Mouse (Mus musculus) right cerebral cortex, postnatal 14 days (tissue): ENCODE results near the gene Prm2.
A peak's percentile ranks its signal among the peaks of the same experiment; 100 is the strongest.
"Not testable (repeated sequence)": the region's sequence is repeated elsewhere in the genome, so short reads cannot be mapped to it uniquely, and the experiment has no call there.

Experiments
- DNase-seq: peaks from one replicate; pipeline ENCODE4 v3.0.0; 2022

Prm2 gene

DNA sequence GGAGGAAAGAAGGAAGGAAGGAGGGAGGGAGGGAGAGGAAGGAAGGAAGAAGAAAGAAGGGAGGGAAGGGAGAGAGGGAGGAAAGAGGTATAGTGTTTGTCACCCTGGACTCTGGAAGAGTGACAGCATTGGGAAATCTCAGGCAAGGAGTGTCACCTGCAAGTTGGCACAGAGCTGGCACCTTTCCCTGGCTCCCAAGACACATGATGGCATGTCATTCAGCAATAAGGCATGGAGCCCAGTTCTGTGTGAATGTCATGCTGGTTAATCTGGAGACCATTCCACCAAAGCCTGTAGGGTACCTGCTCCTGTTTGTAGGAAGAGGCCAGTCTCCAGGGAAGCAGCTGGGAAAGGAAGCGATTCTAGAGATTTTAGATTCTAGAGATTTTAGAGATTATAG, 14.4 kb upstream of the Prm2 start:
- no peak for DNase-seq

DNA sequence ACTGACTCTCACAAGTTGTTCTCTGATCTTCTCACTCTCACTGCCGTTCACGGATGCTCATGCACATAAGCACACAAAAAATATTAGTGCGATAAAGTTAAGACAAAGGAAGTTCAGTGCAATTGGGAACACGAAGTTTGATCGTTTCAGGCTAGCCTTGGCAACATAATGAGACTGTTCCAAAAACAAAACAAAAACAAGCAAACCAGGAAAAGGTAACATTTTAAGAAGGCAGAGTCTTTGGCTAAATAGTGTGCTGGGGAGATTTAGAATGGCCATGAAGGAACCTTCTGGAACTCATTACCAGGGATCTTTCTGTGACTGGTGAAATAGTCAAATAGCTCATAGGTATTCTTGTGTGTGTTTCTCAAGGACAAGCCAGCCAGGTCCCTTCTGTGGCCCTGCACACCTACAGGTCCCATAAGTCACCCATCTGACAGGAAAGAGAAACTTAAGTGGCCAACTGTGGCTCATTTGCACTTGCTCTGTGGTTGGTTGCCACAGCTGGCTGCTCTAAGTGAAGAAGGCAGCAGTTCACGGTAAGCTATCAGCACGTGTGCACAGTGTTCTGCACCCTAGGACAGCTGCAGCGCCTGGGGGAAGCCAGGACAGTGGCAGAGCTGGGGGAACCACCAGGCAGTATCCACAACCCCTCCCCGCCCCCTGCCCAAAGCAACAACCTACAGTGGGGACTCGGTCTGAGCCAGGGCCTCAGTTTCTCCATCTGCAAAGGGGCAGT, 10.0 kb upstream of the Prm2 start, which contains the start of gene Prm1:
Prm1 (minus strand) TSS at position 51 of the 739 bp plus-strand sequence.
- DNase-seq = no peak

DNA sequence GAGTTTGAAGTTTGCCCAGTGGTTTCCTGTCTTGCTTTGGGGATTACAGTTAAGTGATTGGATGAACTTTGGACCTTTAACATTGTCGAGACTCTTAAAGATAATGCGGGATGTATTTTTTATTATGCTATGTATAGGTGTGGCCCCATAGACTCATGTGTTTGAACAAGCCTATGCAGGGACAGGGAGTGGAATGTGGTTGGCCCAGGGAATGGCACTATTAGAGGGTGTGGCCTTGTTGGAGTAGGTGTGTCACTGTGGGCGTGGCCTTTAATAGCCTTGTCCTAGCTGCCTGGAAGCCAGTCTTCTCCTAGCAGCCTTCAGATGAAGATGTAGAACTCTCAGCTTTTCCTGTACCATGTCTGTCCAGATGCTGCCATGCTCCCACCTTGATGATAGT, 6.5 kb upstream of the Prm2 start:
- DNase-seq = not testable (repeated sequence)

DNA sequence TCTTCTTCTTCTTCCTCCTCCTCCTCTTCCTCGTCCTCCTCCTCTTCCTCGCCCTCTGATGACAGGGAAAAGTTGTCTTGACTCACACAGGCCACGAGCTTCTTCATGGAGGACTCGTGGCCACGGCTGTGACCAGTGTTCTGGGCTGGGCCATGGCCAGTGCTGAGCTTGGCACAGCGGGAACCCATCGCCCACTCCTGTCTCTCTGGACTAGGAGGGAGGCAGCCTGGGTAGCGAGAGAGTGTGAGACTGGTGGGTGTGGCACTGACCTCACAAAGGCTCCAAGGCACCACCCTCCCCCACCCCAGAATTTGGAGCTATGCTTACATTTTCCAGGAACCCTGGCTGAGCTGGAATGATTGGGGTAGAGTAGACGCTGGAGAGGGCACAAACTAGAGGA, 5.2 kb downstream of the Prm2 start, which contains the start of gene Prm3:
Prm3 (minus strand) TSS at position 213 of the 400 bp plus-strand sequence.
- DNase-seq = no peak

DNA sequence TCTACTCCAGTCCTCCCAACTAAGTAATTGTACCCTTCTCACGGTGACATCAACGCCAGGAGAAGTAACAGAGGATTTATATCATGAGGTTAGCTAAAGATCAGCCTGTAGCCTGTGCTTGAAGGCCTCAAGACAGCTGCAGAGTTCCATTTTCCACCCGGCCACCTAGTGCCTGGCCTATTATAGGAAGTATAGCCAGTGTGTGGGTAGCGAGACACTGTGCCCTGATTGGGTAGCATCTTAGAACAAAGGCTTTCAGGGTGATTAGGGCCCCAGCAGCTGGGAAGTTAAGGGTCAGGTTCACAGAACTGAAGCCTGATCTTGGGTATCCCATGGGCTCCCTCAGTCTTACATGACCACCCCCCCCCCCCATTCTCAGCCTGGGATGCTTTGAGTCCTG, 7.1 kb downstream of the Prm2 start:
- DNase-seq = no peak

DNA sequence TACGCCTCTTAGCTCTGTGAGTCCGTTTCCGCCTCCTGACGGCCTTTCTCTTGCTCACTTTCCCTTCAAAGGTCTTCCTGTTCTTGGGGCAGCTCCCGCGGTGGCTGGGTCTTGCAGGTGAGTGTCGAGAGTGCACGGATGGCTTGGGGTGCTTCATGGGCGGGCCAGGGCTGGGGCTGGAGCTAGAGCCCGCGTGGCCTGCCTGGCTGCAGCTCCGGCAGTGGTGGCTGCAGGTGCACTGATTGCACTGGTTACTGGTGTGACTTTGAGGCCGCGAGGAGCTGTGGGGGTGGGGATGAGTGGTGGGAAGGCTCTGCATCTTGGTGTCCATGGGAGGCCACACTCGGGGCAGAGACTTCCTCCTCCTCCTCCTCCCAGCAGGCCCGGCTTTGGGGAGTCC, 7.7 kb downstream of the Prm2 start, which contains the start of gene Tnp2:
Tnp2 (minus strand) TSS at position 390 of the 400 bp plus-strand sequence.
- no peak for DNase-seq

DNA sequence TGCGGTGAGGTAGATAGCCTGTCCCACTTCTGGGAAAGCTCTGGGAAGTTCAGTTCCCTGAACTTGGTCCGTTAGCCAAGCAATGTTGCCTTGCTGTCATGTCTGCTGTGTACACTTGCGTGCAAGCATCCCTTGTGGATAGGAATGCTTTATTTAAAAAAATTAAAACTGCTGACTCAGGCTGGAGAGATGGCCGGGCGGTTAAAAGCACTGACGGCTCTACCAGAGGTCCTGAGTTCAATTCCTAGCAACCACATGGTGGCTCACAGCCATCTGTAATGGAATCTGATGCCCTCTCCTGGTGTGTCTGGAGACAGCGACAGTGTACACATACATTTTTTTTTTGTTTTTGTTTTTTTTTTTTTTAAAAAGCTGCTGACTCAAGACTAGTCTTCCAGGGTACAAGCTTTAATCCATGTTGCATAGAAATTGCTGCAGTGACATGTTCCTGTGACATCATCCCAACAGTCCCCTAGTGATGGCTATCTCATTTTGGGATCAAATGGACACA, 8.3 kb downstream of the Prm2 start:
- DNase-seq = no peak

DNA sequence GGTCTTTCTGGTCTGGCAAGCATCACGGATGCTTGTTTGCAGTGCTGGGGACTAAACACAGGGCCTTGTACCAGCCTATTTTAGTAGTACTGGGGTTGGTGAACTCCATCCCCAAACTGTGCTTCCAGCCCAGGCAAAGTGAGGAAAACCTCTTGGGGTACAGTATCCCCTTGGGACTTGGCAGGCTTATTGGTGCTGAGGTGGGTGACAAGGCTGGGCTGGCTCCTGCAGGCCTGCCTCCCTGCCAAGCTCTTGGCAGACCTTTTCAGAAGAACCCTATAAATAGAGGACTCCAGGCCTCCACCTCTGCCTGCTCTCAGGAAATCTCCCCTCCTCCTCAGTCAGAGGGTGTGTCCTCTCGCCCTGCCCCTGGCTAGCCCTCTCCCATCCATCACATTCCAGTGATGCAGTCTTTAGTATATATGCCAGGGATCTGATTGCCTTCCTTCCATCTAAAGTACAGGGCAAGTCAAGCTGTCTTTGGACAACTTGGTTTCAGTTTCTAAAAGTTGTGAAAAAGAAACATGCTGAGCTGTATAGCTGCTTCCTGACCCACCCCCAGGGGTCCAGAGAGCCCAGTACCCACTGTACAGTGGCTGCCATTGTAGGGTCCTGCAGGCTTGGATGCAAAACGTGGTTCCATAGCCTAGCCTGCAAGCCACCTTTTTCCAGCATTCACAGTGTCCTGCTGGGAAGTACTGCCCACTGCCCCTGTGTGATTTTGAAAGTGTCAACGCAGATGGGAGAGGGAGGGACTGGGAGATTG, 9.0 kb downstream of the Prm2 start:
- no peak for DNase-seq

DNA sequence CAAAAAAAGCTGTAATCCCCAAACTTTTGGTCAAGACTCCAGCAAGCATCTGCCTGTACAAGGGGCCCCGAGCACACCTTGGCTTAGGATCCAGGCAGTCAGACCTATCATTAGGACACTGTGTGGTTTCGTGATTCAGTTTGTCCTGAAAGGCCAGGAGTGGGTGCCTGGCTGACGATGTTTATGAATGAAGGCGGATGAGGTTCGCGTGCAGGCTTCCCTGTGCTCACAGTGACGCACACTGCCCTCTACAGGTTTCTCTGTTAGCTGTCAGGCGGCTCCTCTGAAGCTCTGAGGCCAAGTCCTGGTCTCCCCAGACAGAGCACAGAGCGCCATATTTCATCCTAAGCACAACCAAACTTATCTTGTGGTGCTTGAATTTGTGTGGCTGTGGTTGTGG, 9.6 kb downstream of the Prm2 start:
- DNase-seq = peak; percentile 80

DNA sequence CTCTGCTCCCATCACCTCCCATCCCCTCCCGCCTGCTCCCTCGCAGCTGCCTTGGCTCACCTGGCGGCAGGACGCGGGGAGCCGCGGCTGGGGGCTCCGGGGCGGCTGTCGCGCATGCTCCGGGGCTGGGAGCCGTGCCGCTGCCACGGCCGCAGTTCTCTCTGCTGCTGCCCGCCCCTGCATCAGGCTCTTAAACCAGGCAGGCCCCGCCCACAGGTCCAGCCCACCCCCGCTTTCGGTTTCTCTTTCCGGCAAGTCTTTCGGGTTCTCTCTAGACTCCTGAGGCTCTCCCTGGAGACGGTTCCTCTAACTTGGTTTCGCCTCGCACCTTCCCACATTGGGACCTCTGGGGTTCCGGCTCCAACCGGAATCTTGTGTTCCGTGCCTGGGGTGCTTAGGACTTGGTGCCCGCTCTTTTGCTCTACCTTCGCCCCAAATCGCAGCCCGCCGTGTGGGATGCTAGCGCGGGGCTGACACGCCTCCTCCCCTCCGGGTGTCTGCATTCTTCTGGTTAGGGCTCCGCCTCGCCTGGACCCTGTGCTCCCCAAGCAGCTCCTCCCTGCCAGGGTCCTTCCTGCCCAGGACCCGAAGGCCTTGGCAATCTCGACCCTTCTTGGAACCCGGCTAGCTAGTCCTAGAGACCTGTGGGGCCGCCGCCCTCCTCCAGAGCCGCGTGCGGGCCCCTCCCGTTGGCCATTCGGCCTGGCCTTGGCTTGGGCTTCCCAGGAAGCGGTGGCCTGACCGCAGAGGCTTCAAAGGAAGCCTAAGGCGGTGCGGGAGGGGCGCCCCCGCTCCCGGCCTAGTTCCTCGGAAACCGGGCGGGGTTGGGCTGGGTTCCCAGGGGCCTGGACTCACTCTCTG, 10.3 kb downstream of the Prm2 start, which contains the start of gene Socs1:
Socs1 (minus strand) TSS at position 166 of the 861 bp plus-strand sequence.
- DNase-seq = peak; percentile 78

DNA sequence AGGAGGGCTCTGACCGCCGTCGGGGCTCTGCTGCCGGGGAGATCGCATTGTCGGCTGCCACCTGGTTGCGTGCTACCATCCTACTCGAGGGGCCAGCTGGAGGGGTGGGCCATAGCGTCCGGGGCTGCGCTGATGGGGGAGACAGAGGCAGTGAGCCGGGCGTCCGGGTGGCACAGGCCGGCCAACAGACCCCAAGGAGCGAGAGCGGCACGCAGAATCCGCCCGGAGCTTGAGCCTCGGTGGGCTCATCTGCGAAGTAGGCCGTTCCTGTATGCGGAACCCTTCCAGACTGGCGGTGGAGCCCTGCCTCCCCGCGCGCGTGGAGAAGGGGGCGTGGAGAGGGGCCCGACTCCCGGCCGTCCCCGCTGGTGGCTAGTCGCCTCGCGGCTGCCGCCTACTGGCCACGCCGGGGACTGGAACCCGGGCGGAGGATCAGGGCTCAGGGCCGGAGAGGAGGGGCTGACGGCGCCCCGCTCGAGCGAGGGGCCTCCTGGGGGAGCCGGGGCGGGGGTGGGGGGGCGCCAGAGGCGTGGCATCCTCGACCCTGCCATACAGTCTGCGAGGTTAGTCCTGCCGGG, 11.1 kb downstream of the Prm2 start:
- DNase-seq = peak; percentile 87

DNA sequence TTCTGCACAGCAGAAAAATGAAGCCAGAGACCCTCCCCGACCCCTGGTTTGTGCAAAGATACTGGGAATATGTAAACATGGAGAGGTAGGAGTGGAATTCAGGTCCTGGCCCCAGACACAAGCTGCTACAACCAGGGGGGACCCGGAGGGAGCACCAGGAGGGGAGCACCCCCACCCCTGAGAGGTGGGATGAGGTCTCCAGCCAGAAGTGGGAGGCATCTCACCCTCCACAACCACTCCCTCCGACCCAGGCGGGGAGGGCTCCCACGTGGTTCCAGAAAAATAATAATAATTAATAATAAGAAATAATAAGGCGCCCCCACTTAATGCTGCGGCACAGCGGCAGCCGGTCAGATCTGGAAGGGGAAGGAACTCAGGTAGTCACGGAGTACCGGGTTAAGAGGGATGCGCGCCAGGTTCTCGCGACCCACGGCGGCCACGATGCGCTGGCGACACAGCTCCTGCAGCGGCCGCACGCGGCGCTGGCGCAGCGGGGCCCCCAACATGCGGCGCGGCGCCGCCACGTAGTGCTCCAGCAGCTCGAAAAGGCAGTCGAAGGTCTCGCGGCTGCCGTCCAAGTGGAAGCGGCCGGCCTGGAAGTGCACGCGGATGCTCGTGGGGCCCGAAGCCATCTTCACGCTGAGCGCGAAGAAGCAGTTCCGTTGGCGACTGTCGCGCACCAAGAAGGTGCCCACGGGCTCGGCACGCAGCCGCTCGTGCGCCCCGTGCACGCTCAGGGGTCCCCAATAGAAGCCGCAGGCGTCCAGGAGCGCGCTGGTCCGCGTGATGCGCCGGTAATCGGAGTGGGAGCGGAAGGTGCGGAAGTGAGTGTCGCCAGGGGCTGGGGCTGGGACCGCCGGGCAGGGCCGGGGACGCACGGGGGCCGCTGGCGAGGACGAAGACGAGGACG, 11.8 kb downstream of the Prm2 start:
- peak; percentile 47 for DNase-seq

DNA sequence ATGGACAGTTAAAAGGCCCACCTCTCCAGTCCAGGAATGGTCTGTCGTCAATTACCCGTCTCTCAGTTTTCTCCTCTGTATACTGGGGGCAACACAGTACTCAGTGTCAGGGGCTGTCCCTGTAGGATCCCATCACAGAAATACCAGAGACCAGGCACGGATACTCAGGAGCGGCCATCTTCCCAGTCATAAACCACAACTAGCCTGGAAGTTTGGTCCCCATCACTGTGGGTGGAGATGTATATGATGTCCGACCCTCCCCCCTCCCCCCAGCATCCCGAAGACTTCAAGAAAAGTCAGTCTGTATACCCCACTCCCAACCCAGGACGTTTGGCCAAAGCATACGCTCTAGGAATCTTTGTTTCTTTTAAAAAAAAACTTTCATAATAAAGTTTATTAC, 12.5 kb downstream of the Prm2 start:
- no peak for DNase-seq

DNA sequence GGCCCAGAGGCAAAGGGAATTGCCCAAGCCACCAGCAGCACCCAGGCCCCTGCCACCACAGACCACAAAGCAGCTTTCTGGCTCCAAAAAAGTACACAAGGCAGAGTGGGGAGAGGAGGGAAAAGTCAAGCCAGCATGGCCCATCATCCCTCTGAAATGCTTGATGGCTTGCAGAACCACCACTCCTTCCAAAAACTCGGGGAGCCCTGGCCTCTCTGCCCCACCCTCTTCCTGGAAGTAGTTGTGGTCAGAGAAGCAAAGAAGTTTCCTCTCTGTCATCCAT, 12.8 kb downstream of the Prm2 start:
- no peak for DNase-seq

DNA sequence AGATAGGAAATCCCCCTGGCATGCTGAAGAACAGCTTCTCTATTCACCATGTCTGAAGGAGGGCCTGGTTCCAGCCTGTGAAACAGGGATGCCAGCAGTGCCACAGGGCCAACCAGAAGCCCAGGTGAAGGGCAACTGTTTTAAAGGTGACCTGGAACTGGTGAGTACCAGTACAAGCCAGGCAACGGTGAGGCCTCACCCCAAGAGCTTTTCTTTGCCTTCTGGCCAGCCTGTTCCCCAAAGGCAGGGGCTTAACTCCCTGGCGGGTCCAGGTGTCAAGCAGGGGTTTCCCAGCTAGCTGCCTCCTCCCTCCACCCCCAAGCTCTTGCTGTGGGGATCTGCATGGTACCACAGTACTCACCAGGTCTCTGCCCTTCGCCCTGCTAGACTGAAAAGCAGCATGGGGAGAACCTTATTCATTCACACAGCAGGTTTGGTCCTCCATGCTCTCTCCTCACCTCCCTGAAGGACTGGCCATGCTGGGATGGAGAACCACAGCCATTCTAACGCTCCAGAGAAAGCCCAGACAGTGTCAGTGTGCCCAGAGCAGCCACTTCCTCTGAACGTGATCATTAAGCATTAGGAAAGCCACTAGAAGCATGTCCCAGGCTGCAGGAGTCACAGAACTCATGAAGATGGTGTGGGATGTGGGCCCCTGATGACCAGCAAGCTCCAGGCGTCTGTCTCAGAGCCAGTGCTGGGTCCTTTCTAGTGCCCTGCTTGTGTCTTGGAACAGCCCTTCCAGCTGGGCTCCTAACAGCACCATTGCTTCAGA, 13.4 kb downstream of the Prm2 start:
- DNase-seq = no peak

DNA sequence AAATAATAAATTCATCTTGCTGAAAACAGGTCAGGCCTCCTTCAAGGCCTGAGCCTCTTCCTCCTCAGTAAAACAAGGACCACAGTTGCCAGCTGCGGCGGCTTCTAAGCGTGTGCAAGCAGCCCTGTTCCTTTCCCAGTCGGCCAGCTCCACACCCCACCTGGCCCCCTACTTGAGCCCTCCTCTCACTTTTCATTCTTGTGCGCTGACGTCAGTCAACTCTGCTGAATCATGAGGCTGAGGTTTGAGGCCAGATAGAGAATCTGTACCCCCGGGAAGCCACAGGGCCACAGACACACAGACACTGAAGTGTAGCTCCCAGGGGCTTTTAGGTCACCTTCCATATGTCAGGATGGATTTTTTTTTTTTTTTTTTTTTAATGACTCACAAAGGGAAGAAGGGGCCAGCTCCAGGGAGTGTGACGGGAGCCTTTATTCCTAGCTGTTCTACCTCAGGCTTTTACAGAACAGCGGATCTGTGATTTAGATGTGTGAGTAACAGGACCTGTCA, 14.0 kb downstream of the Prm2 start:
- no peak for DNase-seq

DNA sequence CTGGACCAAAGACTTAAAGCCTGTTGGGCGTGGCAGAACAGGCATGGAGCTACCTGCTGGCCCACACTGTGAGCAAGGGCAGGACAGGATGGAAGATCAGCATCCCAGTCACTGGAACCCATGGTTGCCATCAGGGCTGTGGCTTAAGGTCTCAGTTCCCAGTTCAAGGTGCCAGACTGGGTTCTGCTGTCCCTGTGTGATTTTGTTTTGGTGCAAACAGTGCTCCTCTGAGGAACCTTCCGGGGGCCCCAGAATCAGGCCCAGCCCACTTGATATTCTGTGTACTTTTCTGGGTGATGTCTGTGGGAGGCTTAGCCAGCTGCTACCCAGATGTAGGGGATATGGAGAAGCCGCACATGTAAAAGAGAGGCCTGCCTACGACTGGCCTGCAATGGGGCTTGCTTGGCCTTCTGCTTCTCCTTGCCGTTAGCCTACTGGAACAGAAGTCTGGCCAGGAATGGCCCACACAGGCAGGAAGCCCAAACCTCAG, 15.3 kb downstream of the Prm2 start:
- DNase-seq = no peak

DNA sequence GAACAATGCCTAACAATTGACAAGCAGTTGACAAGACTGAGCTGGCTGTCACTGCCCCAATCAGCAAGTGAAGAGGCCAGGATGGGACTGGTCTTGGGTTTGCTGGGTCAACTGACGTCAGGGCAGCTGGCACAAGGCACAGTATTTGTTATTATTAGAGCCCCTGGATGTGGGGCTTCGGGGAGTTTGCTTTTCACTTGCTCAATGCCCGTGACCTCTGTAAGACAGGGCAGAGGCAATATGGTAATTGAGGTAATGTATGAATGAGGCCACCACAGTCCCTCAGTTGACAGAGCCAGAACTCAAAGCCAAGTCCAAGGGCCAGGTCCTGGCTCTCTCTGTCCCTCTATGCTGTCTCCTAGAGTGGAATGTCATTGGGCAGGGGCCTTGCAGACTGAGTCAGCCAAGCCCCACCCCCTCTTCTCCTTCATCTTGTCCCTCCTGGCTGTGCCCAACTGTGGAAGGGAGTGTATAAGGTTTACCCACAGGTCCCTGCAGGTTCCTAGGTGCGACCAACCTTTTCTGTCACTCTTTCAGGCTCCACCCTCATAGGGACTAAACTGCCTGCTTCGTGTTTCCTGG, 18.3 kb downstream of the Prm2 start:
- DNase-seq = no peak

DNA sequence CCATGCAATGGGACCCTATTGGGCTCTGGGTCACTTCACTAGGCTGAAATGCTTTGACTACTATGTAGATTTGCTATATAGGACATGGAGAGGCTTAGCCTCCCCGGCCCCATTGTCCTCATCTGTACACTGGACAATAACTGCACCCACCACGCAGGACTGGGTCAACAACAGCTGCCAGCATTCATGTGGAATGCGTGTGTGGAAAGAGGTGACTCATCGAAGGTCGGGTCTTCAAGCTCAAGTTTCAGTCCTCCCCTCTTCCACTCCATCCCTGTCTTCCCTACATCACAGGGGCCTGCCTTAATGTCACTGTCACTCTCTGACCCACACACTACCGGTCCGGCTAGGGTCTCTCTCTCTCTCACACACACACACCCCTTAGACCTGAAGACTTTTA, 19.6 kb downstream of the Prm2 start:
- no peak for DNase-seq

DNA sequence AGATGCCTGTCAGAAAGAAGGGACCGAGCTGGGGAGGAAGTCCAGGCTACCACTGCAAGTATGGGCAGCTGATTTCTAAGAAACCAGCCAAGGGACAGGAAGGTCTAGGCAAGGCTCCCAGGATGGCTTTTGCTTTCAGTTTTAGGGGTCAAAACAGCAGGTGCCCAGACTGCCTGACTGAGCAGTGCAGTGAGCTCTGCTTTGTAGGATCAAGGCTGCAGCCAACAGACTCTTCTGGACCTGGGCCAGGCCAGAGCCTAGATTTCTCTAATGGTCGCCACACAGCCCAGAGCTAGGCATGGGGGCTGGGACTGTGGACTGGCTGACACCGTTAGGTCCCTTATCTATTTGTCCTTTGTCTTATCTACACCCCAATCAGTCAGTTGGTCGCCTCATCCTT, 21.2 kb downstream of the Prm2 start:
- DNase-seq = no peak
